Mouse (Mus musculus): ENCODE measurements at regions not wholly inside any gene's neighbourhood (a gene's known extent, or its start where the extent isn't known, plus 50 kb on each side); places are given as distances from the start of the nearest gene placed in this dataset. TPM values are rescaled to one million over a fixed set of nuclear protein-coding genes. Genes with fewer than 3 reads are reported as not detected.

Small RNAs in the stretch of these regions (microRNA-seq; reads per million reads assigned to microRNA genes)
- gene Gm24054, result not detected

Data from liver, embryonic 13.5 days (tissue).